Mouse (Mus musculus): ENCODE data around the gene Slc9a3r2. TPM values are rescaled to one million over a fixed set of nuclear protein-coding genes. Genes with fewer than 3 reads are reported as not detected.

The Slc9a3r2 gene
- polyA plus RNA-seq, 1 experiment: 19.1 TPM

DNA sequence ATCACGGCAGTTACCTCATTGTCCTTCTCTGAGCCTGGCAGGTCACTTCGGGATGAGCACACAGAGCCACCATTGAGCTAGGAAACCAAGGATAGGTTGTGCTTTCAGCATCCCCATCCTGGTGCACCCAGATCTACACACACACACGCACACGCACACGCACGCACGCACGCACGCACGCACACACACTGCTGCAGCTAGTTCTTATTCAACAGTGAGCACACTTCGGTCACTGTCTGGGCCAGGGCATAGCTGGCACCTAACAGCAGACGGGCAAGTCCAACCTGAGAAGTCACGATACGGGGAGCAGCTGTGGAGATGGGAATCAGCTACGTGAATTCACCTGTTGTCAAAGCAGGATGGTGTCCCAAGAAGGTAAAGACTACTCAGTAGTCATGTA lies 9.5 kb downstream of the Slc9a3r2 start:
- no peak overlapping the region for H3K4me2 ChIP-seq (ENCODE audit: low read depth)
- no peaks in the 10 kb centered on the region for H3K27me3 ChIP-seq (ENCODE audit: control insufficient read depth, insufficient read depth, insufficient read length)
- no peak for TF ChIP-seq TCF3 (IDR thresholded peaks at IDR 0.05; ENCODE audit: insufficient read length, low read depth)
- TF ChIP-seq POLR2AphosphoS2 (IDR thresholded peaks at IDR 0.05; ENCODE audit: insufficient read length, low read depth): no peak
- no peak overlapping the region for H3K4me3 ChIP-seq
- H3K79me2 ChIP-seq (ENCODE audit: control insufficient read depth, insufficient read depth): no peaks in the 10 kb centered on the region
- H3K36me3 ChIP-seq (ENCODE audit: control insufficient read depth, insufficient read depth): no peaks in the 10 kb centered on the region
- H3ac ChIP-seq (ENCODE audit: control insufficient read depth, insufficient read length): no peak overlapping the region

DNA sequence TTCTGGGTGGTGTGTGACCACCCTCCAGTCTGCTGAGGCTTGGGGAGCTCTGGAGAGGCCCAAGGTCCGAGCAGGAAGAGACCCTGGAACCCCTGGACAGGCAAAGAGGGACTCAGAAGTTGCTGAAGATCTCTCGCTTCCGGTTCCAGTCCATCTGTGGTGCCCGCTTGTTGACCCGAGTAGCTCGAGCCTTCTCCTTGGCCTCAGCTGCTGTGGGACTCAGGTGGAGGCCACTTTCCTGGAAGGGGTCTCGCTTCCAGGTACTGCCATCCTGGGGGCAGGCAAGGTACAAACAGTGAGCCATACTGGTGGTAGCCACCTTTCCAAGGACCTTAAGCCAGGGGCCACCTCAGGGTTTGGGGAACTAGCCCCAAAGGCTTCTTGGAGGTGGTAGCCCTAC lies 10.0 kb downstream of the Slc9a3r2 start:
- H3K4me3 ChIP-seq: no peak overlapping the region
- no peaks in the 10 kb centered on the region for H3K79me2 ChIP-seq (ENCODE audit: control insufficient read depth, insufficient read depth)
- no peak for TF ChIP-seq TCF3 (IDR thresholded peaks at IDR 0.05; ENCODE audit: insufficient read length, low read depth)
- TF ChIP-seq USF1 (IDR thresholded peaks at IDR 0.05; ENCODE audit: low read depth): no peak
- TF ChIP-seq REST (IDR thresholded peaks at IDR 0.05; ENCODE audit: insufficient read depth, insufficient read length): no peak
- no peak for TF ChIP-seq MYOD1 (IDR thresholded peaks at IDR 0.05; ENCODE audit: control insufficient read depth in 1 of 3, insufficient read length in 2 of 3, low read depth in 2 of 3)
- TF ChIP-seq MYOG (IDR thresholded peaks at IDR 0.05; ENCODE audit: control insufficient read depth in 1 of 3, insufficient read depth in 1 of 3, insufficient read length in 2 of 3, low read depth in 2 of 3): no peak
- no peak for TF ChIP-seq E2F4 (IDR thresholded peaks at IDR 0.05; ENCODE audit: insufficient read depth)
- no peak for TF ChIP-seq MAX (IDR thresholded peaks at IDR 0.05; ENCODE audit: low read depth)
- no peak for TF ChIP-seq POLR2A (IDR thresholded peaks at IDR 0.05; ENCODE audit: insufficient read length, low read depth)
- no peak for TF ChIP-seq TCF12 (IDR thresholded peaks at IDR 0.05; ENCODE audit: insufficient read depth, poor library complexity, severe bottlenecking)
- no peak for TF ChIP-seq SRF (IDR thresholded peaks at IDR 0.05; ENCODE audit: control insufficient read depth, insufficient read length, low read depth)
- TF ChIP-seq POLR2AphosphoS2 (IDR thresholded peaks at IDR 0.05; ENCODE audit: insufficient read length, low read depth): no peak
- TF ChIP-seq CEBPB (IDR thresholded peaks at IDR 0.05; ENCODE audit: insufficient read depth, poor library complexity, severe bottlenecking): no peak
- no peak overlapping the region for H3K4me2 ChIP-seq (ENCODE audit: low read depth)
- no peaks in the 10 kb centered on the region for H3K27me3 ChIP-seq (ENCODE audit: control insufficient read depth, insufficient read depth, insufficient read length)
- no peak overlapping the region for H3ac ChIP-seq (ENCODE audit: control insufficient read depth, insufficient read length)
- no peaks in the 10 kb centered on the region for H3K36me3 ChIP-seq (ENCODE audit: control insufficient read depth, insufficient read depth)

DNA sequence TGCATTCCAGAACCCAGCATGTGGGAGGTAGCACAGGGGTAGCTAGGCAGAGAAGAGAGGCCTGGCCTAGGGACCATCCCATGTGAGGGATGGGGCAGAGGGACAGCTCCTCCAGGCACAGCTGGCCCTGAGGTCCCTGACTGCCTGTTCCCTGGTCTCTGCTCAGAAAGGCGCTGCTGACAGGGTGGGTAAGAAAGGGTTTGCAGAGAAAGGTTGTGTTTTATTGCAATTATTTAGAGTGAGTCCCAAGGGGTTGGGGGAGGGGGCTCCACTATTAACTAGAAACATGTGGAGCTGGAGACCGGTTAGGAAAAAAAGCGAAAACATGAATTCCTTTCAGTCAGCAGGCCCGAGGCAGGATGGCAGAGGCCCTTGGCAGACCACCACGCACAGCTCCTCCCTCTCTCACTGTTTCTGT lies 10.5 kb downstream of the Slc9a3r2 start:
- no peak for TF ChIP-seq E2F4 (IDR thresholded peaks at IDR 0.05; ENCODE audit: insufficient read depth)
- no peak for TF ChIP-seq MYOD1 (IDR thresholded peaks at IDR 0.05; ENCODE audit: control insufficient read depth in 1 of 3, insufficient read length in 2 of 3, low read depth in 2 of 3)
- TF ChIP-seq TCF3 (IDR thresholded peaks at IDR 0.05; ENCODE audit: insufficient read length, low read depth): no peak
- no peak for TF ChIP-seq SRF (IDR thresholded peaks at IDR 0.05; ENCODE audit: control insufficient read depth, insufficient read length, low read depth)
- no peak for TF ChIP-seq MYOG (IDR thresholded peaks at IDR 0.05; ENCODE audit: control insufficient read depth in 1 of 3, insufficient read depth in 1 of 3, insufficient read length in 2 of 3, low read depth in 2 of 3)
- no peak for TF ChIP-seq POLR2A (IDR thresholded peaks at IDR 0.05; ENCODE audit: insufficient read length, low read depth)
- TF ChIP-seq REST (IDR thresholded peaks at IDR 0.05; ENCODE audit: insufficient read depth, insufficient read length): no peak
- H3K4me2 ChIP-seq (ENCODE audit: low read depth): no peak overlapping the region

DNA sequence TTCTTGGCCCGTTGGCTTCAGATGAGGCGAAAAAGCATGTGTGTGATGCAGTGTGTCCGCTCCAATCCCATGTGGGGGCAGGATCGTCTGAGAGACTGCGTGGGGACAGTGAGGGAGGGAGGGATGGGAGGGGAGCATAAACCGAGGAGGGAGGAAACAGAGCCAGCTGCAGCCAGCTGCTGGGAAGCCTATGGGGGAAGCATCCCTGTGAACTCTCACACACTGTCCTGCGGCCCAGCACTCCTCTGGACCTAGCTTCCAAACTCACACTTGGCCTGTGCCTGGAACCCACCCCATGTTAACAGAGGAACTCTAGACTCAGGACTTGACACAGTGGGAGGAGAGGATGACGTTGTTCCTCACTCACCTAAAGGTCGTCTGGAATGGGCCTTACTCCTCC lies 11.3 kb downstream of the Slc9a3r2 start:
- Histone ChIP-seq H3K4me3 (no peak overlapping the region), H3K4me2 (ENCODE audit: low read depth) (no peak overlapping the region), H3K36me3 (ENCODE audit: control insufficient read depth, insufficient read depth) (no peaks in the 10 kb centered on the region), H3K79me2 (ENCODE audit: control insufficient read depth, insufficient read depth) (no peaks in the 10 kb centered on the region), H3K27me3 (ENCODE audit: control insufficient read depth, insufficient read depth, insufficient read length) (no peaks in the 10 kb centered on the region), H3ac (ENCODE audit: control insufficient read depth, insufficient read length) (no peak overlapping the region)
- TF ChIP-seq CEBPB (IDR thresholded peaks at IDR 0.05; ENCODE audit: insufficient read depth, poor library complexity, severe bottlenecking) (no peak), SRF (IDR thresholded peaks at IDR 0.05; ENCODE audit: control insufficient read depth, insufficient read length, low read depth) (no peak), MYOD1 (IDR thresholded peaks at IDR 0.05; ENCODE audit: control insufficient read depth in 1 of 3, insufficient read length in 2 of 3, low read depth in 2 of 3) (no peak), E2F4 (IDR thresholded peaks at IDR 0.05; ENCODE audit: insufficient read depth) (no peak), POLR2AphosphoS2 (IDR thresholded peaks at IDR 0.05; ENCODE audit: insufficient read length, low read depth) (no peak), TCF12 (IDR thresholded peaks at IDR 0.05; ENCODE audit: insufficient read depth, poor library complexity, severe bottlenecking) (no peak), REST (IDR thresholded peaks at IDR 0.05; ENCODE audit: insufficient read depth, insufficient read length) (no peak), POLR2A (IDR thresholded peaks at IDR 0.05; ENCODE audit: insufficient read length, low read depth) (no peak), USF1 (IDR thresholded peaks at IDR 0.05; ENCODE audit: low read depth) (no peak)

More for the DNA sequence above, 10.5 kb downstream of the Slc9a3r2 start:
- Histone ChIP-seq H3K79me2 (ENCODE audit: control insufficient read depth, insufficient read depth) (no peaks in the 10 kb centered on the region), H3ac (ENCODE audit: control insufficient read depth, insufficient read length) (no peak overlapping the region), H3K36me3 (ENCODE audit: control insufficient read depth, insufficient read depth) (no peaks in the 10 kb centered on the region), H3K4me3 (no peak overlapping the region), H3K27me3 (ENCODE audit: control insufficient read depth, insufficient read depth, insufficient read length) (no peaks in the 10 kb centered on the region)

DNA sequence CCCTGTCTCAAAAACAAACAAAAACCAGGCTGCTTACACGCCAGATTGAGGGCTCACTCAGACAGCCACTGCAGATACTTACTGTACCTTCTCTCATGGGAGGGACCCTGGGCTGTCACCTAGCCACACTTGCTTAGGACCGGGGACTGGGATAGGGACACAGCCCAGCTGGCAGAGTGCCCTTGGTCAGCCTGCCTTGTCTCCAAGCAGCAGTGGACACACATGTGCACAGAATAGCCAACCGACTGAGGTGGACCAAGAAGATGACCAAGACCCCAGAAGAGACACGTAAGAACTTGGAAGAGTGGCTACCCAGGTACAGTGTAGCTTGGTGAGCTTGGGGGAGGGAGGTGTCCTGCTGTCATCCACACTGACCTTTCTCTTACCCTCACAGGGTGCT lies 11.9 kb downstream of the Slc9a3r2 start:
- no peaks in the 10 kb centered on the region for H3K36me3 ChIP-seq (ENCODE audit: control insufficient read depth, insufficient read depth)
- no peak overlapping the region for H3K4me3 ChIP-seq
- H3K4me2 ChIP-seq (ENCODE audit: low read depth): no peak overlapping the region
- no peak overlapping the region for H3ac ChIP-seq (ENCODE audit: control insufficient read depth, insufficient read length)
- no peaks in the 10 kb centered on the region for H3K79me2 ChIP-seq (ENCODE audit: control insufficient read depth, insufficient read depth)
- TF ChIP-seq POLR2A (IDR thresholded peaks at IDR 0.05; ENCODE audit: insufficient read length, low read depth) (no peak), REST (IDR thresholded peaks at IDR 0.05; ENCODE audit: insufficient read depth, insufficient read length) (no peak), TCF3 (IDR thresholded peaks at IDR 0.05; ENCODE audit: insufficient read length, low read depth) (no peak), MAX (IDR thresholded peaks at IDR 0.05; ENCODE audit: low read depth) (no peak), TCF12 (IDR thresholded peaks at IDR 0.05; ENCODE audit: insufficient read depth, poor library complexity, severe bottlenecking) (no peak), USF1 (IDR thresholded peaks at IDR 0.05; ENCODE audit: low read depth) (no peak), SRF (IDR thresholded peaks at IDR 0.05; ENCODE audit: control insufficient read depth, insufficient read length, low read depth) (no peak), E2F4 (IDR thresholded peaks at IDR 0.05; ENCODE audit: insufficient read depth) (no peak), POLR2AphosphoS2 (IDR thresholded peaks at IDR 0.05; ENCODE audit: insufficient read length, low read depth) (no peak), MYOG (IDR thresholded peaks at IDR 0.05; ENCODE audit: control insufficient read depth in 1 of 3, insufficient read depth in 1 of 3, insufficient read length in 2 of 3, low read depth in 2 of 3) (no peak), MYOD1 (IDR thresholded peaks at IDR 0.05; ENCODE audit: control insufficient read depth in 1 of 3, insufficient read length in 2 of 3, low read depth in 2 of 3) (no peak), CEBPB (IDR thresholded peaks at IDR 0.05; ENCODE audit: insufficient read depth, poor library complexity, severe bottlenecking) (no peak)
- H3K27me3 ChIP-seq (ENCODE audit: control insufficient read depth, insufficient read depth, insufficient read length): no peaks in the 10 kb centered on the region

Data from myocyte (in vitro differentiated cells).